Mouse (Mus musculus) ES-E14 (cell line): ENCODE results near the gene Nudt3. TPM values are rescaled to one million over a fixed set of nuclear protein-coding genes. Genes with fewer than 3 reads are reported as not detected.

ENCODE experiments used
- DNase-seq: peaks from one replicate; pipeline ENCODE4 v3.0.0-alpha.2; 2013; ENCODE audit warnings: low read depth, low spot score
- H3K27ac ChIP-seq: 2 replicates; pipeline ENCODE4 v1.5.1; 2012; ENCODE audit warnings: low read depth, mild to moderate bottlenecking, low read length, moderate library complexity, mixed read lengths; ENCODE audit not compliant: poor library complexity, insufficient read depth, severe bottlenecking
- H3K36me3 ChIP-seq: 2 replicates; pipeline ENCODE4 v1.6.1; 2012; ENCODE audit warnings: mild to moderate bottlenecking, low read length, moderate library complexity, mixed read lengths; ENCODE audit not compliant: control insufficient read depth, poor library complexity, insufficient read depth, severe bottlenecking
- H3K4me1 ChIP-seq, 2 experiments: fragments of 150-350 bp in 1 of 2; sonication (generic) in 1 of 2; 2 replicates each; pipeline ENCODE4 v1.6.1; 2012; ENCODE audit warnings: low read length in 2 of 2, mild to moderate bottlenecking in 1 of 2, mixed read lengths in 1 of 2; ENCODE audit not compliant: control insufficient read depth in 2 of 2, insufficient read depth in 2 of 2, poor library complexity in 1 of 2
- H3K4me3 ChIP-seq, 2 experiments: fragments of 150-350 bp in 1 of 2; sonication (generic) in 1 of 2; 2 replicates each; pipeline ENCODE4 v1.5.1; 2012; ENCODE audit warnings: low read length in 2 of 2, low read depth in 1 of 2, mild to moderate bottlenecking in 1 of 2, mixed read lengths in 1 of 2; ENCODE audit not compliant: insufficient read depth in 1 of 2, poor library complexity in 1 of 2, severe bottlenecking in 1 of 2
- H3K9ac ChIP-seq: 2 replicates; pipeline ENCODE4 v1.6.1; 2012; ENCODE audit warnings: low read depth, mild to moderate bottlenecking, low read length, mixed read lengths; ENCODE audit not compliant: poor library complexity, insufficient read depth, severe bottlenecking
- H3K9me3 ChIP-seq: fragments of 150-350 bp; sonication (generic); 2 replicates; pipeline ENCODE4 v1.6.1; 2012; ENCODE audit warnings: low read depth, mild to moderate bottlenecking, low read length; ENCODE audit not compliant: control insufficient read depth, insufficient read depth
- CHD2 ChIP-seq: IDR thresholded peaks from 2 replicates; pipeline ENCODE4 v1.6.1; 2014; ENCODE audit warnings: mild to moderate bottlenecking, low read depth, low read length, inconsistent platforms
- HCFC1 ChIP-seq: IDR thresholded peaks from 2 replicates; pipeline ENCODE4 v1.6.1; 2012; ENCODE audit warnings: low read length, inconsistent platforms, borderline replicate concordance; ENCODE audit not compliant: insufficient read depth
- MAFK ChIP-seq: IDR thresholded peaks from 2 replicates; pipeline ENCODE4 v1.6.1; 2014; ENCODE audit warnings: mild to moderate bottlenecking, low read depth, low read length, inconsistent platforms; ENCODE audit not compliant: insufficient read depth
- ZC3H11A ChIP-seq: IDR thresholded peaks from 2 replicates; pipeline ENCODE4 v1.6.1; 2012; ENCODE audit warnings: low read depth, mild to moderate bottlenecking, inconsistent platforms, low read length, borderline replicate concordance
- ZNF384 ChIP-seq: IDR thresholded peaks from 2 replicates; pipeline ENCODE4 v1.6.1; 2012; ENCODE audit warnings: low read depth, low read length, inconsistent platforms
- in situ Hi-C, 2 experiments: fragments of 600-800 bp; cut with MboI; formaldehyde crosslinking; loops; one replicate each; pipeline ENCODE4 v1.15.1; 2025; ENCODE audit warnings: low sequenced_read_pairs in 2 of 2, inconsistent platforms in 1 of 2; ENCODE audit not compliant: unreplicated experiment in 2 of 2
- total RNA-seq: library from RNA; depleted of rRNA; stranded (reverse); fragments of 300-350 nt; gene quantifications from 2 replicates; pipeline ENCODE4 v1.2.3, GENCODE M21; 2012

Gene Nudt3
- total RNA-seq, 1 experiment = 97.9 TPM

GRCm38 (mm10) chr17:27560926-27561480, 62.3 kb downstream of the Nudt3 start:
- Histone ChIP-seq H3K4me1 (peaks cover 7 to 13% of the 10 kb centered on the region in 2 experiments; a peak in 3 of 4 replicates), H3K27ac (0 out of 2 replicates have a peak overlapping the region, but pooled peaks have one; percentile 11), H3K4me3 (no peak overlapping the region), H3K9ac (no peak overlapping the region), H3K9me3 (no peaks in the 10 kb centered on the region), H3K36me3 (peaks cover 28% of the 10 kb centered on the region)
- no peak for DNase-seq
- TF ChIP-seq MAFK (no peak), ZC3H11A (no peak), CHD2 (no peak), HCFC1 (no peak), ZNF384 (no peak)
- in situ Hi-C loops = no loop called here

GRCm38 (mm10) chr17:27559596-27559995, 63.7 kb downstream of the Nudt3 start:
- Histone ChIP-seq H3K4me3 (peak overlapping the region; percentile 11 to 87), H3K9me3 (no peaks in the 10 kb centered on the region), H3K27ac (no peak overlapping the region), H3K4me1 (peaks cover 4 to 13% of the 10 kb centered on the region in 2 experiments; a peak in 3 of 4 replicates), H3K9ac (peak overlapping the region; percentile 92; the same call in 1 of the 2 replicates), H3K36me3 (peaks cover 28% of the 10 kb centered on the region)
- TF ChIP-seq MAFK (no peak), ZNF384 (no peak)
- DNase-seq = no peak
- in situ Hi-C loops = no loop called here

DNA sequence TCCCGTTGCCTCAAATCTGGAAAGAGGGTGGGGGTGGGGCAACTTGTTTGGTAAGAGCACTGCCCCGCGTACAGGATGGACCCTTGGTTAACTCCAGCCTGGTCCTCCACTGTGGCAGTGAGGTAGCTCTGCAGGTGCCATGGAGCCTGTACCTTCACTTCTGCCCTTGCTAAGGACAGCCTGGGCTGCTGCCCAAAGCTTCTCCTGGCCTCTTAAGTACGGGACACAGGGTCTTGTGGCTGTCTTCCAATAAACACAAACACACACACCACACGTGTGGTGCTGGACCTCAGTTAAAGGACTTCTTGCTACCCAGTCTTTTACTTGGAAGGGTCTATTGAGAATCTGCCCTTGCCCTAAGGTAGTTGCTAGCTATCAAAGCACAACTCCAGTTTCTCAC, 64.5 kb downstream of the Nudt3 start:
- in situ Hi-C loops = no loop called here
- Histone ChIP-seq H3K36me3 (peaks cover 28% of the 10 kb centered on the region), H3K9ac (peak overlapping the region; percentile 92), H3K9me3 (no peaks in the 10 kb centered on the region), H3K4me3 (peak overlapping the region; percentile 76 to 87), H3K27ac (no peak overlapping the region), H3K4me1 (peaks cover 5 to 11% of the 10 kb centered on the region in 2 experiments)
- no peak for DNase-seq
- TF ChIP-seq ZNF384 (no peak), HCFC1 (no peak), MAFK (no peak), CHD2 (no peak), ZC3H11A (no peak)

- DNase-seq = no peak
- in situ Hi-C loops = no loop called here
- H3K4me1 ChIP-seq = peaks cover 5 to 14% of the 10 kb centered on the region in 2 experiments
Observed at GRCm38 (mm10) chr17:27557927-27558661, 65.2 kb downstream of the Nudt3 start.

More at GRCm38 (mm10) chr17:27557927-27558661, 65.2 kb downstream of the Nudt3 start:
- Histone ChIP-seq H3K4me3 (peak overlapping the region; percentile 76 to 87), H3K27ac (peak overlapping the region; percentile 97), H3K36me3 (peaks cover 24% of the 10 kb centered on the region), H3K9ac (peak overlapping the region; percentile 92), H3K9me3 (no peaks in the 10 kb centered on the region)
- TF ChIP-seq ZNF384 (no peak), MAFK (no peak), HCFC1 (no peak), ZC3H11A (no peak), CHD2 (no peak)
